Mouse (Mus musculus): ENCODE results near the gene Tbx3. TPM values are rescaled to one million over a fixed set of nuclear protein-coding genes. Genes with fewer than 3 reads are reported as not detected.

Gene Tbx3
- polyA plus RNA-seq, 1 experiment from 2014 or later: 41.7 TPM

GRCm38 (mm10) chr5:119706467-119706866, 36.0 kb downstream of the Tbx3 start:
- no peak for DNase-seq (ENCODE audit: low spot score)
- Histone ChIP-seq H3K4me3 (peak overlapping the region; percentile 46), H3K27ac (0 out of 2 replicates have a peak overlapping the region, but pooled peaks have one; percentile 31), H3K36me3 (no peaks in the 10 kb centered on the region), H3K9me3 (no peaks in the 10 kb centered on the region), H3K4me1 (no peaks in the 10 kb centered on the region), H3K27me3 (ENCODE audit: insufficient read depth, poor library complexity, severe bottlenecking) (peaks cover 64% of the 10 kb centered on the region)
- WGBS: under 1% methylated on average over 17 of the region's 17 CpGs

DNA sequence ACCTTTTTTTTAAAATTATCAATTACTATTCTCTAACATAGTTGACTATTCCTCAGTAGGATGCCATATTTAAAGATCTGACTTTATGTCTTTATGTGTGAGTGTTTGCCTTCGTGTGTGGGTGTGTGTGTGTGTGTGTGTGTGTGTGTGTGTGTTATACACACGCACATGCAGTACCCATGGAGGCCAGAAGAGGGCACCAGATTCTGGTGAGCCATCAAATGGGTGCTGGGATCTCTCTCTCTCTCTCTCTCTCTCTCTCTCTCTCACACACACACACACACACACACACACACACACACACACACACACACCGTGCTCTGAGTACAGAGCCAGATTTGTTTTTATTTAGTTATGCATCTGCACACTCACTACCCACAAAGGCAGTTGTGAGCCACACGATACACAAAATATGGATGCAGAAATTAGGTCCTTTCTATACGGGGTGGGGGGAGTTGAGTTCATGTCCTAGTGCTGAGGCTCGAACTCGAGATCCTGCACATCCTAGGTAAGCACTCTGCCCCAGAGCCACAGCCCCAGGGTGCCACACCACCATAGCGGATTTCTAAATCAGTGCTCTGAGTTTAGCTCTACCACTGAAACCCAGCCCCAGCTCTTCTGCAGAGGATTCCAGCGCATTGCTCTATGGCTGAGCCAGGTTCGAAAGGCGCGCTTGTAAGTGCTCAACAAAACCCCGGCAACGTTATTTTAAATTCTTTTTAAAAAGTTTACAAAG, 38.5 kb downstream of the Tbx3 start:
- H3K4me1 ChIP-seq: no peaks in the 10 kb centered on the region; the same call in 1 of the 2 replicates
- no peak overlapping the region for H3K27ac ChIP-seq
- no peak overlapping the region for H3K4me3 ChIP-seq
- peaks cover 57% of the 10 kb centered on the region for H3K27me3 ChIP-seq (ENCODE audit: insufficient read depth, poor library complexity, severe bottlenecking)
- no peaks in the 10 kb centered on the region for H3K9me3 ChIP-seq
- 76% methylated on average over 14 of the region's 14 CpGs for WGBS
- no peak for DNase-seq (ENCODE audit: low spot score)
- no peaks in the 10 kb centered on the region for H3K36me3 ChIP-seq

GRCm38 (mm10) chr5:119709826-119710559, 39.5 kb downstream of the Tbx3 start:
- no peaks in the 10 kb centered on the region for H3K36me3 ChIP-seq
- no peak overlapping the region for H3K27ac ChIP-seq
- H3K27me3 ChIP-seq (ENCODE audit: insufficient read depth, poor library complexity, severe bottlenecking): peaks cover 57% of the 10 kb centered on the region
- no peak for DNase-seq (ENCODE audit: low spot score)
- H3K9me3 ChIP-seq: no peaks in the 10 kb centered on the region
- no peak overlapping the region for H3K4me3 ChIP-seq
- 21% methylated on average over 18 of the region's 18 CpGs for WGBS
- peaks cover under 1% of the 10 kb centered on the region; the same call in 1 of the 2 replicates for H3K4me1 ChIP-seq

- Histone ChIP-seq H3K9me3 (no peaks in the 10 kb centered on the region), H3K36me3 (no peaks in the 10 kb centered on the region), H3K4me1 (peaks cover 3% of the 10 kb centered on the region; the same call in 1 of the 2 replicates), H3K4me3 (no peak overlapping the region), H3K27ac (no peak overlapping the region), H3K27me3 (ENCODE audit: insufficient read depth, poor library complexity, severe bottlenecking) (peaks cover 52% of the 10 kb centered on the region)
- no peak for DNase-seq (ENCODE audit: low spot score)
- 27% methylated on average over 7 of the region's 7 CpGs for WGBS
These were observed 40.3 kb downstream of the Tbx3 start for GRCm38 (mm10) chr5:119710756-119711155.

- 78% methylated on average over 5 of the region's 5 CpGs for WGBS
- no peak for DNase-seq (ENCODE audit: low spot score)
- no peak overlapping the region for H3K27ac ChIP-seq
- H3K9me3 ChIP-seq: no peaks in the 10 kb centered on the region
- peaks cover 46% of the 10 kb centered on the region for H3K27me3 ChIP-seq (ENCODE audit: insufficient read depth, poor library complexity, severe bottlenecking)
- no peaks in the 10 kb centered on the region for H3K36me3 ChIP-seq
- no peak overlapping the region for H3K4me3 ChIP-seq
- peaks cover 3% of the 10 kb centered on the region; the same call in 1 of the 2 replicates for H3K4me1 ChIP-seq
These were observed 41.2 kb downstream of the Tbx3 start for GRCm38 (mm10) chr5:119711626-119712025.

DNA sequence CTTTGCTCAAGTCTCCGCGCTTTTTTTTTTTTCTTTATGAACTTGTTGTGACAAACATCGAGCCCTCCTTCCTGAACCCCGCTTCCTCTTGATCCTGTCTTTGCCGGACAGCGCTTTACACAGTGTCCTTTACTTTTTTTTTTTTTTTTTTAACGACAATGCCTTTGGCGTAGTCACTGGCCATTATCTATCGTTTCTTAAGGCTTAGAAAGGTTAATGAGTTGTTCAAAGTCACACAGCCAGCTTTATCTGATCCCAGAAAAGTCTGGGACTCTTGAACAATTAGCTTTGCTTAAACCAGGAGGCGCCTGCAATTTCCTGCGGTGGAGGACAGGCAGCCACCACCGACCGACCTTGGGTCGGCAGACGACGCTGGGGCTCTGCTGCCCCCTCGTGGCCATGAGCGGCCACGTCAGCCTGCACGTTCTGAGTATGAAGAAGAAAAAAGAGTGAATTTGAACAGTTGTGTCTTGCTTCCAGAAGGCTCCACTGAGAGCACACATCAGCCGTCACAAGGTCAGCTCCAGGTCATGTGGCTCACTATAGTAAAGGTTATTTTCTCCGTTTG, 42.3 kb downstream of the Tbx3 start:
- Histone ChIP-seq H3K4me1 (peaks cover 3% of the 10 kb centered on the region; the same call in 1 of the 2 replicates), H3K27ac (no peak overlapping the region), H3K4me3 (peak overlapping the region; percentile 40; the same call in 1 of the 2 replicates), H3K27me3 (ENCODE audit: insufficient read depth, poor library complexity, severe bottlenecking) (peaks cover 35% of the 10 kb centered on the region), H3K9me3 (no peaks in the 10 kb centered on the region), H3K36me3 (no peaks in the 10 kb centered on the region)
- peak; percentile 79 for DNase-seq (ENCODE audit: low spot score)
- WGBS: 4% methylated on average over 22 of the region's 22 CpGs

- H3K4me1 ChIP-seq: peaks cover 16% of the 10 kb centered on the region
- H3K36me3 ChIP-seq: no peaks in the 10 kb centered on the region
- peaks cover 17% of the 10 kb centered on the region for H3K27me3 ChIP-seq (ENCODE audit: insufficient read depth, poor library complexity, severe bottlenecking)
- WGBS: 49% methylated on average over 11 of the region's 11 CpGs
- no peak overlapping the region for H3K4me3 ChIP-seq
- no peak for DNase-seq (ENCODE audit: low spot score)
- H3K9me3 ChIP-seq: no peaks in the 10 kb centered on the region
- 0 out of 2 replicates have a peak overlapping the region, but pooled peaks have one; percentile 13 for H3K27ac ChIP-seq
These were observed 50.2 kb downstream of the Tbx3 start for GRCm38 (mm10) chr5:119720471-119721265.

DNA sequence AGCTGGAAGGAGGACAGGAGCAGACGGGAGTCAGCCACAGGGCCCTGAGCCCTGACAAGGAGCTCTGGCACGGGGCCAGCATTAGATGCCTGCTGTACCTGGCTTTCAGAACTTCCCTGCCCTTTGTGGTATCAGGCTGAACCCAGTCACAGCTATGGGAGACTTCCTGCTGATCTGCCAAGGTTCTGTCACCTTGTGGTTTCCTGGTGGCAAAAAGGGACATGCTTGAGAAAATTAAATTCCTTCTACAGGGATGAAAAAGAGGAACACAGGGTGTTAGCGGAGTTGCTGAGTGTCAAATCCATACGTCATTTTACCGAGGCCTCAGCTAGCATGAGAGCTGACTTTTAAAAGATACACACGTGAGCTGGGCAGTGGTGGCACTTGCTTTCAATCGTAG, 62.5 kb downstream of the Tbx3 start:
- H3K4me3 ChIP-seq: no peak overlapping the region
- DNase-seq (ENCODE audit: low spot score): no peak
- no peaks in the 10 kb centered on the region for H3K9me3 ChIP-seq
- WGBS: 56% methylated on average over 7 of the region's 7 CpGs
- H3K27me3 ChIP-seq (ENCODE audit: insufficient read depth, poor library complexity, severe bottlenecking): no peaks in the 10 kb centered on the region
- H3K36me3 ChIP-seq: no peaks in the 10 kb centered on the region
- H3K4me1 ChIP-seq: peaks cover 12% of the 10 kb centered on the region
- no peak overlapping the region for H3K27ac ChIP-seq

Other genes starting within 250 kb of the Tbx3 start
- 41.9 and 44.2 TPM in 2 replicates for gene Tbx5, start 162.0 kb downstream of the Tbx3 start, polyA plus RNA-seq (2016; fragmentation: Nextera tagmentation; extraction: Ambion mirVana)